Mouse (Mus musculus): ENCODE measurements around the gene Eid2.

The Eid2 gene

DNA sequence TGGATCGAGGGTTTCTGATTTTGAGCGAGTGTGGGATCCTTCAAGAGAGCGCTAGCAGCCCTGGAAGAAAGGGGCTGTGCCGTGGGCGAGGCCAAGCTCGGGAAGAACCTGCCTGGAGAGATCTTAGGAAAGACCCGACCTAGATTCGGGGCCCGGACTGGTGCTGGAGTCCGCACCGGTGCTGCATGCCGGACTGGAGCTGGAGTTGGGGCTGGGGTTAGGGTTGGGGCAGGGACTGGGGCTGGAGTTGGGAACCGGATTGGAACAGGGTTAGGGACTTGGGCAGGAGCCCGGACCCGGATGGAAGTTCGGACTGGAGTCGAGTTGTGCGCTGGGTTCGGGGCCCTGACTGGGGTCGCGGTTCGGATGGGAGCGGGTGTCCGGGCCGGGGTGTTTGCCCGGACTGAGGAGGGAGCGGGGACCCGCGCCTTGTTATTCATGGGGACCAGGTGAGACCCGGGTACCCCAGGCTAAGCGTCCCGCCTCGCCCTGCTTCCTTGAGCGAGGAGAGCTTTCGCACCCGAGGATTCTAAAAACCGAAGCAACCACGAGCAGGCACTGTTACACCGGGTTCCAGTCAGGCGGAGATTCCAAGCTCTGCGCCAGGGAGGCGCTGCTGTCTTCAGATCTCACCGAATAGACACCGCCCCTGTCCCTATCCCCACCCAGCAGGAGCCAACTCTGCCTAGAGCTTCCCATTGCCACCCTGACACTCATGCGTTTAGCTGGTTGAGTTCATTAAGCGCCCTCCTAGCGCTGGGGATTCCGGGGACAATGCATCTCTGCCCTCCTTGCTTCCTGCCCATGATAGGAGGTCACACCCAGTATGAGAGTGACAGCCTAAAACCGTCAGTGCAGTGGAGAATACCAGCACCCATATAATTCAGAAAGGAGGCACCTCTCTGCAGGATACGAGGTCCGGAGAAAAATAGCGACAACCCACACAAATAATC, 23.2 kb downstream of the Eid2 start, which contains the start of gene Selenov:
Selenov (minus strand) TSS at position 549 of the 953 bp plus-strand sequence.
- no peak for DNase-seq (ENCODE audit: low read depth, low spot score)

DNA sequence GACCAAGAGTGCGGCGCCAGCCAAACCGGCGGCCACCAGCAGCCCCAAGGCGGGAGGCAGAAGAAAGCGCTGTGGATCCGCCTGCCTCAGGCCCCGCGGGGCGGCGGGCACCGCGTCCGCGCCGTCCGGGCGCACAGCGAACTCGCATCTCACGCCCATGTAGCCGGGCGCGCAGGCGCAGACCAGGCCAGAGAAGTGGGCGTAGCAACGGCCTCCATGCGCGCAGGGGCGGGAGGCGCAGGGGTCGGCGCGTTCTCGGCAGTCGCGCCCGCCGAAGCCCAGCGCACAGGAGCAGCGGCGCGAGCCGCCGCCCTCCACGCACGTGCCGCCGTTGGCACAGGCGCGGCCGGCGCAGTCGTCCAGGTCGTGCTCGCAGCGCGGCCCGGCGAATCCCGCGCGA, 26.8 kb downstream of the Eid2 start:
- no peak for DNase-seq (ENCODE audit: low read depth, low spot score)

DNA sequence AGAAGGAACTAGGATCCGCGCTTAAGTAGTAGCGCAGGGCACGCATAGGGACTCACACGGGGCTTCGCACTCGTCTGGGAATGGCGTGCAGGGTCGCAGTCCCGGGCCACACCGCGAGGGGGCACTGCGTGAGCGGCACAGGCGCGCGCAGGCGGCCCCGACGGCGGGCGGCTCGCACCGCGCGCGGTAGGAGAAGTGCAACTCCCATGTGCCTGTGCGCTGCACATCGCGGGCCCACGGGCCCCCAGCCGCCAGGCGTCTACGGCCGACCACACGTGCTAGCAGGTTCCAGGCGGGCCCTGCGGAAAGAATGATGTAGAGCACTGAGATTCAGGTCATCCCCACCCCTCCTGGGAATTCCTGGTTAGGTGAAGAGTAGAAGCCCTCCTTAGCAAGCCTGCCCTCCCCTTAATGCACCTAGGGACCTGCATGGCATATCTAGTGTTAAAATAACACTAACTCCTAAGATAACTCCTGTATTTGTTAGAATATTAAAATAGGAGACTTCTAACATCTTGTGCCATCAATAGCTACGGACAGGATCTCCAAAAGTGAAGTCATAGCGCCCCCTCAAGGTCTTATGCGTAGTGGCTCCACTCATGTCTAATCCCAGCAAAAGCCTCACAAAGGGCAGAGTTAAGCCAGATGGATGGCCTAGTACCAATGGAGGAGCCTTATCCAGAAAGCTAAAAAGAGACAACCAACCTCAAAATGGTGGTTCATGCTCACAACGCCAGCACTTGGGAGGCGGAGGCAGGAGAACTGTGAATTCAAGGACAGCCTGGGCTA, 31.4 kb downstream of the Eid2 start:
- DNase-seq (ENCODE audit: low read depth, low spot score): no peak

DNA sequence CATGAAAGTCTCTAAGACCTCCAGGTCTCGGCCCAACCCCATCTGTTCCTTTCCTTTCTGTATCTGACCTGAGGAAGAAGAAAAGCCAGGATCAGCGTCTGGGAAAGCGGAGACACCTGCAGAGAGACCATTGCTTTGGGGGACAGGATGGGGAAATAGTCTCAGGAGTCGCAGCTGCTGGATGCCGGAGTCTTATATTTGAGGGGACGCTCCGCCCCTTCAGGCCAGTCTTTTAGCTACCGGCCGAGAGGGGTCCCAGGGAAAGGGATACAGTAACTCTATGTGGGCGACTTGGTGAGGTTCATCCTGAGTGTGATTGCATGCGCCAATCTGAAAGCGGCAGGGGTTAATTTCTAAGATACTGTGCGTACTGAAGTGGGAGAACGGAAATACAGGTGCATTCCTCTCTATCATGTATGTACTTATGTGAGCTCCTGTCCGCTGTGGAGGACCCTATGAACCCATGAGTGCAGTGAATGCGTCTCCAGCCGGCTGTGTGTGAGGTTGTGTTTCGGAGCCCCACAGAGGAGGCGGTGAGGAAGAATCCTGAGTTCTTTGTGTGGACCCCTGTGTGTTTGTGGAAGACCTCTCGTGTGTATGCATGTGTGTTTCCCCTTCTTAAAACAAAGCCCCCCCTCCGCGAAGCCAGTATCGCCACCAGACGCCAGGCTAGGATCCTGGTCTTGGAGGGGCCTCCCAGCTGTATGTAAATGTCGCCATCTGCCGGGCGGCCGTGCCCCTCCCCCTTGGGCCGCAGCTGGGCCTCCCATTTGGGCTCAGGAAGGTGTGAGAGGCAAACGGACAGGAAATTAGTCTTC, 34.1 kb downstream of the Eid2 start, which contains the start of gene Dll3:
Dll3 (minus strand) TSS at position 623 of the 818 bp plus-strand sequence.
- no peak for DNase-seq (ENCODE audit: low read depth, low spot score)

DNA sequence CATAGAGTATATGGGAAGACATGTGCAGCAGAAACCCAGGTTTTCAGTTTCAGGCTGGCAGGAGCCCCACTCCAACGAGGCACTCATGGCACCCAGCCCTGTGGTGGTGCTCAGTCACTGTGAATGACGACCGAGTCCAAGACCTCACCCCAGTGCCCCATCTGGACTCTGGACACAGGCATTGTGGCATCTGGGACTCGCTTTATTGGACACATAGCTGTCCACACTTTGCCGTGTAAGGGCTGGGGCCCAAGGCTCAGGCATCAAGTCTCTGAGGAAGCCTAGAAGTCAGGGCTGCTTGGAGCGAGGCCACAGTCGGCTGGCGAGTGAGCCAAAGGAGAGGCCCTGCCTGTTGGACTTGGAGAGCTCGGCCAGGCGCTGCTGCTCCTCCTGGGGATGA, 38.0 kb downstream of the Eid2 start:
- no peak for DNase-seq (ENCODE audit: low read depth, low spot score)

DNA sequence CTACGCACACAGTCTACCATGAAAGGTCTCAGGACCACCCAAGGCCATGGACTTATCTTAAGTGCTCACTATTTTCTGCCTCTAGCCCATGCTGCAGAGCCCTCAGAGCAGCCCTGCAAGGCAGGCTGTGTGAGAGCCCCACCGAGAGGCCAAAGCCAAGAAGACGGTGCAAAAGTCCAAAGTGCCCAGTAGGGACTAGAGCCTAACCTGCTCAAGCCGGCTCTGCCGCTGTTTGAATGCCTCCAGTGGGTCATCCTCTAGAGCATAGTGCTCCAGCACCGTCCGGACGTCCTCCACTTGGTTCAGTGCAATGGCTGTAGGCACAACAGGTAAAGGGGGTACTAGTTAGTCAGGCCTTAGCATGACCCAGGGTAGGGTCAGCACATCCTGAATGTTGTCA, 38.5 kb downstream of the Eid2 start:
- DNase-seq (ENCODE audit: low read depth, low spot score): no peak

DNA sequence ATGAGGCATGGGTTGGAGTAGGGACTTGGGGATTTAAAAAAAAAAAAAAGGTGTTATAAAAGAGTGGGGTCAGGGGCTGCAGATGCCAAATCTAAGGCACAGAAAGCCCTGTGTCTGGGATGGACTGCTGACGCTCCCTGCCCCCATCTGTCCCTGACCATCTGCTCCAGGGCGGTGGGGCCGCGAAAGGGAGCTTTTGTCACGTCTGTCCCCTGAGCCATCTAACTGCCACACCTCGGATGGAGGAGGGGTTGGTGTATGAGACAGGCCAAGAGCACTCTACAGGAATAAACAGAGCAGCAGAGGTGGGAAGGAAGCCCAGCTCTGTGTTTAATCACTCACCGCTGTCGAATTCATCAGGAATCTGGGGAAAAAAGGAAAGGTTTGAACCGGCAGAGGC, 42.1 kb downstream of the Eid2 start:
- no peak for DNase-seq (ENCODE audit: low read depth, low spot score)

DNA sequence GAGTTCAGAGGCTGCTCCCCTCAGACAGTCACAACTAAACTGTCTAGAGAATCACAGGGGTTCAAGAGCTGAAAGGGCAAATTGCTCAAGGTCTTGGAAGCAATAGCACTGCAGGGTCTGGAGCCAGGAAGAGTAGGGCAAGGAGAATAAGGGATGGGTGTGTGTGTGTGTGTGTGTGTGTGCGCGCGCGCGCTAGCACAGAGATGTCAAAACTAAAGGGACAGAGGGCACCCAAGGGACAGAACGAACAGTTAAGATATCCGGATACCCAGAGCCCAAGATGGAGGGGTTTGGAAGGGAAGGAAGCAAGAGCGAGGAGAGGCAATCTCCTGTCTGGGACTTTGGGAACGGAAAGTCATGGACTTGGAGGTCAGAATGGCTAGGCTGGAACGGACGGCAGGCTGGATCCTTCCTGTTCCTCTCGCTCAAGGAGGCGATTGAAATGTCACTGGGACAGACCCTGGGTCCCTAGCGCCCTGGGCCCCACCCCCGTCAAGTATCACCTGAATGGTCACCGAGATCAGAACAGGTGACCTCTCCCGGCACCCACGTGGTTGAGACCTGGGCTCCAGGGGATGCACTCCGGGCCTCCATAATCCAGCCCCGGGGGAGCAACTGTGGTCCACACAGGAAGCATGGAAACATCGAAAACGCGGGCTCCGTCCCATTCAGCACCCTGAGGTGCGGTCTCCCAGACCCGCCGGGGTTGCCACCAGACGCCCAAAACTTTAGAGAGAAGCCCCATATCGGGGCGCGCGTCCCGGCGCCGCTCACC, 43.7 kb downstream of the Eid2 start:
- no peak for DNase-seq (ENCODE audit: low read depth, low spot score)

DNA sequence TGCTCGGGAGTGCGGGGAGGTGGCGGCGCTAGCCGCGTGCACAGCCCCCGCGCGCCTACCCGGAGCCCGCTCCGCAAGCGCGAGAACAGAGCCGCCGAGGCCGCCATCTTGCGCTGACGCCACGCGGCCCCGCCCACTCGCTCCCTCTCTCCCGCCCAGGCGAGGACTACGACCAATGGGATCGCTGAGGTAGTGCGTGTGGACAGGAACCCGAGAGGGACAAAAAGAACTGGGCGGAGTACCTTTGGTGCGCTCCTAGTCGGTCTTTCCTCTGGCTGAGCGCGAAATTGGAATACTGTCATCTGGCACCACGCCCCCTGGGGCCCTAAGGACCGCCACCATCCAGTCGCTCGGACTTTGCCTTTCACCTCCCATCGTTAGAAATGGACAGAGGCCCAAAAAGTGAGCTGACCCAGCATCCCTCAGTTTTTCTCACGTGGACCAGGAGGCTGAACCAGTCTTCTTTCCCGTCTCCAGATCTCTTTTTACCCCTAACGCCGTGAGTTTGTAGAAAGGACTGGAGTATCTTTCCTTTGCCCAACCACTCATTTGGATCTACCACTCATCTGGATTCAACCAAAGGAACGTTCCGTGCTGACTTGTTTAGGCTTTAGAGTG, 44.4 kb downstream of the Eid2 start, which contains the start of gene Timm50:
Timm50 (minus strand) TSS at position 147 of the 618 bp plus-strand sequence.
- peak; percentile 92 for DNase-seq (ENCODE audit: low read depth, low spot score)

DNA sequence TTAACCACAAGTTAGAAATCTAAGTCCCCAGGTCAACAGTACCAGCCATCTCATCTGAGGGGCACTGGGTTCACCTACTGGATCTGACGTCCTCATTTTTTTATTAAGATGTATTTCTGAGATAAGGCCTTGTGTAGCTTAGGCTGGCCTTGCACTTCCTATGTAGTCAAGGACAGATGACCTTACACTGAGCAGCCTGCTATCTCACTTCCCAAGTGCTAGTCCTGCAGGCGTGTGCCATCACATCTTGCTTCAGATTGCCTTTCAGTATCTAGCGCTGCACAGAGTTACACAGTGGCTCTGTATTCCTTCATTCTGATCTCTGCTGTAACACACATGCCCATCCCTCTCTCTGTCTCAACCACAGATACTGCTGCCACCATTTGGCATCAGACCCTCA, 50.4 kb downstream of the Eid2 start:
- DNase-seq (ENCODE audit: low read depth, low spot score): no peak

DNA sequence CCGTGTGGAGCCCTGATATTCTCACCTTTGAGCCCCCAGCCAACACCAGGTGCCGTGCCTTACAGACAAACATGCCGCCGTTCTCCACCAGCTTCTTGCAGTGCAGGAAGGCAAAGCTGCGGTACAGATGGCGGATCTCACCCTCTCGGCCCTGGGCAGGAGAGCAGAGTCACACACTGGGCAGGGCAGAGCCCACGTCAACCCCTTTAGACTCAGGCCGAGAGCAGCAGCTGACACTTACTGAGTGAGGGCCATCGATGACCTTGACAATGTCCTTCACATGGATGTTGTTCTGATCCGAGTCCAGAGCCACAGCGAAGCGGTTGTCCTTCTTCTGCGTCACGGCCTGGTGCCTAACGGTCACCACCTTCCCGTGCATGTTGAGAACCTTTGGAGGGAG, 51.0 kb downstream of the Eid2 start:
- no peak for DNase-seq (ENCODE audit: low read depth, low spot score)
